Mouse (Mus musculus): ENCODE data around the gene Ift22. TPM values are rescaled to one million over a fixed set of nuclear protein-coding genes. Genes with fewer than 3 reads are reported as not detected.

Gene Ift22
- polyA plus RNA-seq, 1 experiment from 2014 or later: 106 TPM

DNA sequence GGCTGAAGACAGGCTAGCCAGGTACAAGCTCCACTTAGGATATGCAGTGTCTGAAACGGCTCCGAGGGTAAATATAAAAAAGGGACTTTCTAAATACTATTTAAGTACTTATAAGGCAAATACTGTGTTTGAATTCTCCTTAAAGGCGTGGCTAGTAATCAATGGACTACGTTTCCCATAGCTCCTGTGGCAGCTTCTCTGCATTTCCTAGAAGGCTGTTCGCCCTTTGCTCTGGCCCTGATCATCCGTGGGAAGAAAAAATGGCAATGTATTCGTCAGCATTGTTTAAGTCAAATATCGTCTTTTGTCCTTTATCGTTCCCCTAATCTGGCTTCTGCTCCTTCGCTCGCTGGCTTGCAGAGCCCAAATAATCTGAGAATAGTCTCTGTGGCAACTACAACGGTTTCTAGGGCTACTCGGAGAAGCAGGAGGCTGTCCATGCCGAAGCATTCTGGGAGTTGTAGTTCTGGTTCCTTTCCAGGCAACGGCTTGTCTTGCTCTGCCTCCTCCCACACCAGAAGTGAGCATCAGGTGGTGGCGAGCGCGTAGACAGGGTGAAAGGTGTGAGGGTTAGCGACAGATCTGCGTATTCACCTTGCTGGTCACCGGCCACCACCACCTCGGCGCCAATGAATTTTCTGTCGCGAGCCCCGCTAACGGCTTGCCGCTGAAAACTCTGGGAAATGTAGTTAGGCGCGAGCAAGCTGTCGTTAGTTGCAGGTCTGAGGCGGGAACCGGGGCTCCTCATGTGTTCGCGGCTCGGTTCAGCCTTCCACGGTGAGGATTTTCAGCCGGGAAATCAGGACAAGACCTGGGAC lies 10.9 kb downstream of the Ift22 start:
- H3K27me3 ChIP-seq: 0 out of 2 replicates have a peak, but pooled peaks cover 3% of the 10 kb centered on the region
- H3K9ac ChIP-seq: peak overlapping the region; percentile 72
- H3K36me3 ChIP-seq: peaks cover 4% of the 10 kb centered on the region
- 4% methylated on average over 38 of the region's 38 CpGs for WGBS
- H3K27ac ChIP-seq: no peak overlapping the region; the same call in 1 of the 2 replicates
- peak overlapping the region; percentile 53 for H3K4me3 ChIP-seq
- H3K4me2 ChIP-seq (replicated peaks): peak overlapping the region; percentile 77
- ATAC-seq (ENCODE audit: low FRiP score): peak; percentile 88
- H3K4me1 ChIP-seq: peaks cover 7% of the 10 kb centered on the region
- H3K9me3 ChIP-seq (replicated peaks): no peaks in the 10 kb centered on the region

- H3K27me3 ChIP-seq: 0 out of 2 replicates have a peak, but pooled peaks cover 3% of the 10 kb centered on the region
- peak overlapping the region; percentile 53 for H3K4me3 ChIP-seq
- peak; percentile 36 for ATAC-seq (ENCODE audit: low FRiP score)
- 25% methylated on average over 17 of the region's 18 CpGs for WGBS
- peak overlapping the region; percentile 72 for H3K9ac ChIP-seq
- H3K27ac ChIP-seq: no peak overlapping the region
- no peaks in the 10 kb centered on the region for H3K9me3 ChIP-seq (replicated peaks)
- H3K4me2 ChIP-seq (replicated peaks): peak overlapping the region; percentile 77
- peaks cover 7% of the 10 kb centered on the region for H3K4me1 ChIP-seq
- H3K36me3 ChIP-seq: no peaks in the 10 kb centered on the region
Observed at GRCm38 (mm10) chr5:136919546-136920301, 11.8 kb downstream of the Ift22 start.

DNA sequence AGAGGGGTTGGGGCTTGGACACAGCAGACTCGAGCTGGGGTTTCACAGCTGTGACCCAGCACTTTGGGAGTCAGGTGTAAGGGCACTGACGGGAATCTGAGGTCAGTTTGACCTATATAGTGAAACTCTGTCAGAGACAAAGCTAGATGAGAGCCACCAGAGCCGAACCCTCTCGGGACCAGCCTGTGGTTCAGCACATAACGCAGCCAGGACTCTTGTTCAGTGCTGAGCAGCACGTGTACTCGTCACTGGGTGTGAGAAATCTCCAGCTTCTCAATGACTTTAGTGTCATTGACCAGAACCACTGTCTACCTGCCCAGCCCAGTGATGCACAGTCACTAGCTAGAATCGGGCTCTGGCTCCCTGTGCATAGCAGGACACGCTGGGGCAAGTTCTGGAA lies 14.9 kb downstream of the Ift22 start:
- Histone ChIP-seq H3K9me3 (replicated peaks) (no peaks in the 10 kb centered on the region), H3K27me3 (0 out of 2 replicates have a peak, but pooled peaks cover 3% of the 10 kb centered on the region), H3K4me2 (replicated peaks) (no peak overlapping the region), H3K9ac (no peak overlapping the region), H3K27ac (no peak overlapping the region), H3K36me3 (0 out of 2 replicates have a peak, but pooled peaks cover 4% of the 10 kb centered on the region), H3K4me1 (peaks cover 7% of the 10 kb centered on the region), H3K4me3 (no peak overlapping the region)
- no peak for ATAC-seq (ENCODE audit: low FRiP score)
- 86% methylated on average over 9 of the region's 9 CpGs for WGBS

- Histone ChIP-seq H3K27me3 (0 out of 2 replicates have a peak, but pooled peaks cover 3% of the 10 kb centered on the region), H3K36me3 (0 out of 2 replicates have a peak, but pooled peaks cover 4% of the 10 kb centered on the region), H3K4me1 (peaks cover 7% of the 10 kb centered on the region), H3K4me2 (replicated peaks) (no peak overlapping the region), H3K4me3 (no peak overlapping the region), H3K27ac (no peak overlapping the region), H3K9ac (no peak overlapping the region), H3K9me3 (replicated peaks) (no peaks in the 10 kb centered on the region)
- 69% methylated on average over 7 of the region's 7 CpGs for WGBS
- ATAC-seq (ENCODE audit: low FRiP score): no peak
Observed at GRCm38 (mm10) chr5:136923751-136924478, 16.0 kb downstream of the Ift22 start.

- no peaks in the 10 kb centered on the region for H3K27me3 ChIP-seq
- 16% methylated on average over 4 of the region's 4 CpGs for WGBS
- 0 out of 2 replicates have a peak, but pooled peaks cover 4% of the 10 kb centered on the region for H3K36me3 ChIP-seq
- no peaks in the 10 kb centered on the region for H3K9me3 ChIP-seq (replicated peaks)
- no peak overlapping the region for H3K4me3 ChIP-seq
- no peak overlapping the region for H3K4me2 ChIP-seq (replicated peaks)
- H3K27ac ChIP-seq: no peak overlapping the region
- no peak overlapping the region for H3K9ac ChIP-seq
- H3K4me1 ChIP-seq: 0 out of 2 replicates have a peak, but pooled peaks cover 3% of the 10 kb centered on the region
- ATAC-seq (ENCODE audit: low FRiP score): peak; percentile 58; the same call in 1 of the 2 replicates
Observed at GRCm38 (mm10) chr5:136929073-136929472, 21.1 kb downstream of the Ift22 start.

DNA sequence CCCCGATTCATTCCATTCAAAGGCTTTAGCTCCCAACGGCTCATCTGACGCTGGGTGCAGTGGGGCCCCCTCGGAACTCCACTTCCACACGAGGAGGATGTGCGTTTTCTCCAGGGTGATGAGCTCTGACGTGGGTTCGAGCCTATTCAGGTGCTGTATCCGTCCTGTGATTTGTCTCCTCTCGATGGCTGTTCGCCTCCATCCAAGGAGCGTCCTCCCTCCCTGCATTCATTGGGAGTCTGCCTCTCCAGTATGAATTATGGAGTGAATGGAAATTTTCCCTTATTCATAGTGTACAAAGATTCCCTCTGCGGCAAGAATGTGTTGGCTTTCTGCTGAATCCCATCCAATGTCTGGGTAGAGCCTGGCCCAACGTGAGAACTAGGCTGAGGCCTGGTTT lies 23.9 kb downstream of the Ift22 start:
- no peak overlapping the region for H3K4me2 ChIP-seq (replicated peaks)
- ATAC-seq (ENCODE audit: low FRiP score): no peak
- no peak overlapping the region for H3K27ac ChIP-seq
- H3K9me3 ChIP-seq (replicated peaks): no peaks in the 10 kb centered on the region
- no peaks in the 10 kb centered on the region for H3K36me3 ChIP-seq
- no peaks in the 10 kb centered on the region for H3K27me3 ChIP-seq
- H3K4me1 ChIP-seq: 0 out of 2 replicates have a peak, but pooled peaks cover 3% of the 10 kb centered on the region
- H3K4me3 ChIP-seq: no peak overlapping the region
- no peak overlapping the region for H3K9ac ChIP-seq
- WGBS: 77% methylated on average over 14 of the region's 14 CpGs

DNA sequence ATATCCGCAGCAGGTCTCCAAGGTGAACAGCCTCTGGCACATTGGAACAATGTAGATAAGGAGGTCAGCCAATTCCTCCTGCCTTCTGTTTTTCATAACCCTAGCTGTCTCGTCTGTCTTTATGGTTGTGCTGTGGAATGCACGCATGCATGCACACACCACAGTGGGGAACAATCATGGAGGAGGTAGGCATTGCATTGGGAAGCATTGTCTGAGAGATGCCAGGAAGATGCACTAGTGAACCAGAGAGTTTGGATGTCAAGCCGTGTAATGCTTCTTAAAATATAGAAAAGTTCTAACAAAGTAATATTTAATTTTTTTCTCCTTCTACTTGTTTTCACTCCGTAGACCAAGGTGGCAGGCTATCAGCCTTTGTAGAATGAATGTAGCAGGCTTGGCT lies 25.0 kb downstream of the Ift22 start:
- no peaks in the 10 kb centered on the region for H3K9me3 ChIP-seq (replicated peaks)
- no peak overlapping the region for H3K4me3 ChIP-seq
- H3K9ac ChIP-seq: no peak overlapping the region
- ATAC-seq (ENCODE audit: low FRiP score): no peak
- H3K27ac ChIP-seq: no peak overlapping the region
- WGBS: 78% methylated on average over 5 of the region's 5 CpGs
- H3K27me3 ChIP-seq: no peaks in the 10 kb centered on the region
- no peak overlapping the region for H3K4me2 ChIP-seq (replicated peaks)
- H3K36me3 ChIP-seq: no peaks in the 10 kb centered on the region
- H3K4me1 ChIP-seq: 0 out of 2 replicates have a peak, but pooled peaks cover 3% of the 10 kb centered on the region

GRCm38 (mm10) chr5:136933930-136934329 lies 26.0 kb downstream of the Ift22 start:
- no peak overlapping the region for H3K4me3 ChIP-seq
- H3K27ac ChIP-seq: no peak overlapping the region
- 88% methylated on average over 6 of the region's 6 CpGs for WGBS
- no peaks in the 10 kb centered on the region for H3K36me3 ChIP-seq
- H3K9ac ChIP-seq: no peak overlapping the region
- no peak overlapping the region for H3K4me2 ChIP-seq (replicated peaks)
- no peaks in the 10 kb centered on the region for H3K9me3 ChIP-seq (replicated peaks)
- 0 out of 2 replicates have a peak, but pooled peaks cover 3% of the 10 kb centered on the region for H3K4me1 ChIP-seq
- no peak for ATAC-seq (ENCODE audit: low FRiP score)
- H3K27me3 ChIP-seq: no peaks in the 10 kb centered on the region

- H3K4me1 ChIP-seq: no peaks in the 10 kb centered on the region
- 73% methylated on average over 7 of the region's 7 CpGs for WGBS
Observed at GRCm38 (mm10) chr5:136935905-136936695, 28.1 kb downstream of the Ift22 start.

DNA sequence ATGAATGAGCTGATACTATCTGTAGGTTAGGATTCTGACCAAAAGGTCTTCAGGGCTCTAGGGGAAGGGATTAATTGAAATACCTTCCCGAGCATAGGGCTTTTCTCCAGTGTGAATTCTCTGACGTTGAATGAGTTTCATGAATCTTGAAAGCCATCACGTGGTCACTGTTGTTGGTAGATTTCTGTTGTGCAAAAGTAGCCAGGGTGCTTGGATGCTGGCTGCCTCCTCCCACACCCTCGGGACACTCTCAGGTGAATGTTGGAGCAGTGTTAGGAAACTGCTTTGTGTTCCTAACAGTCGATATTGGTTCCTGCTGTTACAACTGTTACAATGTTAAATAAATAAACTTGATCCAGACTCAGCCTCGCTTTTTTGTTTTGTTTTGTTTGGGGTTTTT lies 28.8 kb downstream of the Ift22 start:
- no peaks in the 10 kb centered on the region for H3K9me3 ChIP-seq (replicated peaks)
- H3K9ac ChIP-seq: no peak overlapping the region
- no peak for ATAC-seq (ENCODE audit: low FRiP score)
- H3K4me2 ChIP-seq (replicated peaks): no peak overlapping the region
- 87% methylated on average over 6 of the region's 6 CpGs for WGBS
- no peaks in the 10 kb centered on the region for H3K36me3 ChIP-seq
- no peak overlapping the region for H3K27ac ChIP-seq
- H3K4me1 ChIP-seq: no peaks in the 10 kb centered on the region
- H3K4me3 ChIP-seq: no peak overlapping the region
- H3K27me3 ChIP-seq: no peaks in the 10 kb centered on the region

More at GRCm38 (mm10) chr5:136935905-136936695, 28.1 kb downstream of the Ift22 start:
- no peak overlapping the region for H3K27ac ChIP-seq
- H3K4me3 ChIP-seq: no peak overlapping the region
- no peak overlapping the region for H3K4me2 ChIP-seq (replicated peaks)
- no peaks in the 10 kb centered on the region for H3K27me3 ChIP-seq
- no peak for ATAC-seq (ENCODE audit: low FRiP score)
- H3K9me3 ChIP-seq (replicated peaks): no peaks in the 10 kb centered on the region
- no peak overlapping the region for H3K9ac ChIP-seq
- H3K36me3 ChIP-seq: no peaks in the 10 kb centered on the region

- Histone ChIP-seq H3K27me3 (no peaks in the 10 kb centered on the region), H3K36me3 (no peaks in the 10 kb centered on the region), H3K9me3 (replicated peaks) (no peaks in the 10 kb centered on the region), H3K9ac (no peak overlapping the region), H3K4me1 (no peaks in the 10 kb centered on the region), H3K27ac (no peak overlapping the region), H3K4me2 (replicated peaks) (no peak overlapping the region), H3K4me3 (no peak overlapping the region)
- no peak for ATAC-seq (ENCODE audit: low FRiP score)
- 94% methylated on average over 5 of the region's 5 CpGs for WGBS
Observed at GRCm38 (mm10) chr5:136937621-136938020, 29.7 kb downstream of the Ift22 start.

Data from hindbrain, embryonic 12.5 days (tissue).